ENCODE assay signal across 17 mouse cellular contexts in genomic region chr2:170244108-170244507, GRCm38 (mm10).
"Had no signal": no experiment of that assay in that cellular context is flagged by ENCODE, and none has a peak within 500 bp of the region (broad histone marks: within the 10 kb centered on the region; RNA-seq: fewer than 3 reads in every experiment).

No protein-coding gene starts in this region.

- H3K4me2 ChIP-seq: limb, embryonic 12.5 days; midbrain, embryonic 12.5 days; neural tube, embryonic 12.5 days; stomach, embryonic 15.5 days had no signal

- H3K27me3 ChIP-seq: neural tube, embryonic 12.5 days; stomach, embryonic 15.5 days had no signal

- H3K9ac ChIP-seq: limb, embryonic 12.5 days; liver, embryonic 14.5 days; midbrain, embryonic 12.5 days; neural tube, embryonic 12.5 days; stomach, embryonic 15.5 days had no signal

- H3K27ac ChIP-seq: kidney, postnatal 0 days; layer of hippocampus, adult 2 months; limb, embryonic 12.5 days; liver, embryonic 14.5 days; midbrain, embryonic 12.5 days; neural tube, embryonic 12.5 days; stomach, embryonic 15.5 days had no signal

- H3K36me3 ChIP-seq: limb, embryonic 12.5 days; midbrain, embryonic 12.5 days; neural tube, embryonic 12.5 days; stomach, embryonic 15.5 days had no signal

- DNase-seq: kidney, adult 11 months; kidney, adult 9 months; kidney, postnatal 4 days; liver; lung, adult 2 months; lung, postnatal 36 days; thymus, adult 2 months; thymus, postnatal 25 days had no signal

- H3K9me3 ChIP-seq: limb, embryonic 12.5 days; midbrain, embryonic 12.5 days; neural tube, embryonic 12.5 days; stomach, embryonic 15.5 days had no signal

- H3K4me1 ChIP-seq: limb, embryonic 12.5 days; stomach, embryonic 15.5 days had no signal

- H3K4me3 ChIP-seq: layer of hippocampus, adult 2 months; limb, embryonic 12.5 days; midbrain, embryonic 12.5 days; myocyte; neural tube, embryonic 12.5 days; stomach, embryonic 15.5 days had no signal

- ATAC-seq: lung, postnatal 0 days had no signal
